Mouse (Mus musculus): Measurements from ENCODE around the gene Mrps24. TPM values are rescaled to one million over a fixed set of nuclear protein-coding genes. Genes with fewer than 3 reads are reported as not detected.

Mrps24 gene
- 179 and 188 TPM in 2 replicates for polyA plus RNA-seq (2015; fragmentation: Nextera tagmentation; extraction: Ambion mirVana)

DNA sequence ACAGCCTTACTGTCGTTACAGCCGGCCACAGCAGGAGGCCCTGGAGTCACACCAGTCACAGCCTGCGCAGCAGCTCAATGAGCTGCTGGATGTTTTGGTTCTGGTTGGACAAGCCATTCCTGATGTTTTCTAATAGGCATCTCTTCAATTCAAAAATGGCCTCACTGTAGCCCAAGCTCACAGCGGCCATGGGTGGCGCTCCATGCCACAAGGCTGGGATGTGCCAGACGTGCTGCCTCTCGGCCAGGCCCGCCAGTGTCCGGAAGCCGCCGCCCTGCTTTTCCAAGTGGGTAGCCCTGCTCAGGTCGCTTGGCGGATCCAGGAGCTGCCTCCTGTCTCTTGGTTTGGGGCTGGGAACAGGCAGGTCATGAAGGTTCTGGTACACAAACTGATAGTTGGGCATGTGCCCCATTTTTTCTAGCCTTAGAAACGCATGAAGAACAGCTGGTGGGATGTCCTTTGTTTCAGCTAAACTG lies at the start of gene Mrps24:
Mrps24 (minus strand) TSS at position 51 of the 476 bp plus-strand sequence.
- Histone ChIP-seq H3K4me1 (no peaks in the 10 kb centered on the region), H3K9me3 (no peaks in the 10 kb centered on the region), H3K4me2 (no peak within 1 kb of the TSS), H3K27ac (no peak within 1 kb of the TSS), H3K9ac (no peak within 1 kb of the TSS), H3K4me3 (no peak within 1 kb of the TSS), H3K36me3 (peaks cover 39% of the 10 kb centered on the region), H3K27me3 (no peaks in the 10 kb centered on the region)
- no peak for ATAC-seq (ENCODE audit: borderline replicate concordance, extremely low read depth, low FRiP score, low TSS enrichment)
- 80% methylated on average over 14 of the region's 14 CpGs for WGBS

DNA sequence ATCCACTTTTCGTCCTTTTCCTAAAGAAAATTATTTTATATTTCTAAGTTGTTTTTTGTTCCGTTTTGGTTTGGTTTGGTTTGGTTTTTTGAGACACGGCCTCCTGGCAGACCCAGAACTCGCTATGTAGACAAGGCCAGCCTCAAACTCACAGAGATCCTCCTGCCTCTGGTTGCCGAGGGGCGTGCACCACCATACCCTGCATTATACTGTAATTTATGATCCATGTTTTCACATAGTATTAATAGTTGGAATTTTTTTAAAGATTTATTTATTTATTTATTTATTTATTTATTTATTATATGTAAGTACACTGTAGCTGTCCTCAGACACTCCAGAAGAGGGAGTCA lies 47.1 kb upstream of the Mrps24 start:
- H3K27me3 ChIP-seq = no peaks in the 10 kb centered on the region
- H3K9ac ChIP-seq = peak overlapping the region; percentile 7; the same call in 1 of the 2 replicates
- H3K4me3 ChIP-seq = peak overlapping the region; percentile 85
- H3K36me3 ChIP-seq = peaks cover 6% of the 10 kb centered on the region; the same call in 1 of the 2 replicates
- H3K27ac ChIP-seq = peak overlapping the region; percentile 97; the same call in 1 of the 2 replicates
- H3K4me2 ChIP-seq = peak overlapping the region; percentile 78
- no peaks in the 10 kb centered on the region for H3K9me3 ChIP-seq
- H3K4me1 ChIP-seq = peaks cover 13% of the 10 kb centered on the region
- WGBS = 12% methylated on average over 6 of the region's 6 CpGs
- ATAC-seq (ENCODE audit: borderline replicate concordance, extremely low read depth, low FRiP score, low TSS enrichment) = 0 out of 2 replicates have a peak, but pooled peaks have one; percentile 36

DNA sequence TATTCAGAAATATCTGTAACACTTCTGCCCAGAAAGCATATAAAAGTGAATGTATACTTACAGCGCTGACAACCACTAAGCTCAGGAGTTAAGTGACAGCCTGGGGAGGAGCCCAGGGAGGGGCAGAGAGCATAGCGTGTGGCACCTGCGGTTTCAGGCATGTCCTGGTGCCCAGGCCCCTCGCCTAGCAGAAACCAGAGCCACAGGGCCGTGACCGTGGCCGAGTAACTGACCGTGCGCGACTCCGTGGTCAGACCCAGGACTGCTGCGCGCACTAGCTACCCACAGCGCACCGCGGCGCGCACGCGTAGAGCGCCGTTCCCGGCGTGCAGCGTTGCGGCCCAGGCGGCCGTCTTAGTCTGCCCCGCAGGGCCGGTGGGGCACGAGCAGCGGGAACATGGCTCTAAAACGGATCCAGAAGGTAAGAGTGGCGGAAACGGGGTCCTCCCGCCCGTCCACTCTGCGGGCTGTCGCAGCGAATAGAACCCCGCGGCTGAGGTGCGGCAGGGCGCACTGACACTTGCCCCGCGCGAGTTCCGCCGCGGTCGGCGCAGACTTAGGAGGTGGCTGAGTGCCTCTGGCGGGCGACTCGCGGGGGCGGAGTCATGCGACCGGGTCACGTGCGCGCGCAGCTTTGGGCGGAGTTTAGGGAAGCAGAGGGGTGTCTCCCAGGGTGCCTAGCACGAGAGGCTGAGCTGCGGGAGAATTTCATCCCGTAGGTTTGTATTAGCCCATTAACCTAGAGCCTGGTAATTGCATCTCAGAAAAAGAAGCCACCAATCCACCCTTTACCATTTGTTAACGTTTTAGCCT lies 46.5 kb upstream of the Mrps24 start, which contains the start of gene Urgcp:
Urgcp (minus strand) TSS at position 557 of the 813 bp plus-strand sequence.
- H3K27ac ChIP-seq = peak within 1 kb of the TSS; percentile 97
- H3K9me3 ChIP-seq = no peaks in the 10 kb centered on the region
- peak within 1 kb of the TSS; percentile 78 for H3K4me2 ChIP-seq
- peaks cover 8% of the 10 kb centered on the region; the same call in 1 of the 2 replicates for H3K36me3 ChIP-seq
- peak within 1 kb of the TSS; percentile 93 for H3K9ac ChIP-seq
- under 1% methylated on average over 68 of the region's 68 CpGs for WGBS
- peak within 1 kb of the TSS; percentile 85 for H3K4me3 ChIP-seq
- peaks cover 13% of the 10 kb centered on the region for H3K4me1 ChIP-seq
- H3K27me3 ChIP-seq = no peaks in the 10 kb centered on the region
- ATAC-seq (ENCODE audit: borderline replicate concordance, extremely low read depth, low FRiP score, low TSS enrichment) = peak; percentile 99

DNA sequence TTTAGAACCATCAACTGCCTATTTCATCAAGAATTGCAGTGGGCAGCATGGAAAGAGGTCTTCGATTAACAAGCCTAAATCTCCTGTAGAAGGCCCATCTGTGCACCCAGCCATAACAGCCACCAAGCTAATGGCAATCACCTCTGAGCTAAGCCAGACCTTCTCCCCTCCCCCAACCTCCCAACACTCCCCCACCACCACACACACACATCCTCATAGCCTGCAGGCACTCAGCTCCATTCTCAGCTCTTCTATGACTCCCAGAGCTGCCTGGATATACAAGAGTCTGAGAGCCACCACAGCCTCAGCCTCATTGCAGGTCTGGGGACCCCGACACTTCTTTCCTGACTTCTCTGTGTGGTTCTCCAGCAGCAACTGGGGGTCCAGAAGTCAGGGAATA lies 38.3 kb upstream of the Mrps24 start:
- Histone ChIP-seq H3K9ac (no peak overlapping the region), H3K27me3 (no peaks in the 10 kb centered on the region), H3K4me3 (no peak overlapping the region), H3K4me1 (no peaks in the 10 kb centered on the region), H3K4me2 (no peak overlapping the region), H3K9me3 (no peaks in the 10 kb centered on the region; the same call in 1 of the 2 replicates), H3K36me3 (peaks cover 5% of the 10 kb centered on the region; the same call in 1 of the 2 replicates), H3K27ac (no peak overlapping the region)
- WGBS = 88% methylated on average over 2 of the region's 2 CpGs
- no peak for ATAC-seq (ENCODE audit: borderline replicate concordance, extremely low read depth, low FRiP score, low TSS enrichment)

DNA sequence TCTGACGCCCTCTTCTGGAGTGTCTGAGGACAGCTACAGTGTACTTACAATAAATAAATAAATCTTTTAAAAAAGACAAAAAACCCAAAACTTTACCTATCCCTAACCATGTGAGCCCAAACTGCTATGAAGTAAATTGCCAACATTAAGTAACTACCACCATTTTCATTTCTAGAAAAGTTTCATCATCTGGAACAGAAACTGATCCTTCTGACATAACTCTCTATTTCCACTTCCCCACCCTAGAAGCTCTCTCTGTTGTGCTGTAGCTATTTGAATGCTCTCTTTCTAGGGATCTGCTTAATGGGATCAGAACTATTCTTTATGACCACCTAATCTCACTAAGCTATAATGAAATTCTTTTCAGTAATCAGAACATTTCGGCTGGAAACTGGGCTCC lies 29.5 kb upstream of the Mrps24 start:
- Histone ChIP-seq H3K36me3 (no peaks in the 10 kb centered on the region), H3K4me1 (0 out of 2 replicates have a peak, but pooled peaks cover 2% of the 10 kb centered on the region)
- 66% methylated on average over 2 of the region's 2 CpGs for WGBS

DNA sequence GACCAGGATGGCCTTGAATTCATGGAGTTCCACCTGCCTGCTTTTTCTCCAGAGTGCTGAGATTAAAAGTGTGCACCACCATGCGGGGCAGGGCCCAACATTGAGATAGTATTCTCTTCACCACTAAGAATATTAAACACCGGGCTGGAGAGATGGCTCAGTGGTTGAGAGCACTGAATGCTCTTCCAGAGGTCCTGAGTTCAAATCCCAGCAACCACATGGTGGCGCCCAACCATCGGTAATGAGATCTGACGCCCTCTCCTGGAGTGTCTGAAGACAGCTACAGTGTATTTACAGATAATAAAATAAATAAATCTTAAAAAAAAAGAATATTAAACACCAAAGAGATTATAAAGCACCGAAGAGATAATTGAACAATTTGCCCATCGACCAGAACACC lies 26.6 kb upstream of the Mrps24 start:
- Histone ChIP-seq H3K9ac (no peak overlapping the region), H3K9me3 (no peaks in the 10 kb centered on the region), H3K4me2 (no peak overlapping the region), H3K4me1 (peaks cover 10% of the 10 kb centered on the region; the same call in 1 of the 2 replicates), H3K27ac (no peak overlapping the region), H3K36me3 (no peaks in the 10 kb centered on the region), H3K27me3 (no peaks in the 10 kb centered on the region), H3K4me3 (no peak overlapping the region)
- no peak for ATAC-seq (ENCODE audit: borderline replicate concordance, extremely low read depth, low FRiP score, low TSS enrichment)
- WGBS = 71% methylated on average over 7 of the region's 7 CpGs

More for the DNA sequence above, 29.5 kb upstream of the Mrps24 start:
- Histone ChIP-seq H3K4me3 (no peak overlapping the region), H3K9ac (no peak overlapping the region), H3K27ac (no peak overlapping the region), H3K9me3 (no peaks in the 10 kb centered on the region), H3K27me3 (no peaks in the 10 kb centered on the region), H3K4me2 (no peak overlapping the region)
- no peak for ATAC-seq (ENCODE audit: borderline replicate concordance, extremely low read depth, low FRiP score, low TSS enrichment)

DNA sequence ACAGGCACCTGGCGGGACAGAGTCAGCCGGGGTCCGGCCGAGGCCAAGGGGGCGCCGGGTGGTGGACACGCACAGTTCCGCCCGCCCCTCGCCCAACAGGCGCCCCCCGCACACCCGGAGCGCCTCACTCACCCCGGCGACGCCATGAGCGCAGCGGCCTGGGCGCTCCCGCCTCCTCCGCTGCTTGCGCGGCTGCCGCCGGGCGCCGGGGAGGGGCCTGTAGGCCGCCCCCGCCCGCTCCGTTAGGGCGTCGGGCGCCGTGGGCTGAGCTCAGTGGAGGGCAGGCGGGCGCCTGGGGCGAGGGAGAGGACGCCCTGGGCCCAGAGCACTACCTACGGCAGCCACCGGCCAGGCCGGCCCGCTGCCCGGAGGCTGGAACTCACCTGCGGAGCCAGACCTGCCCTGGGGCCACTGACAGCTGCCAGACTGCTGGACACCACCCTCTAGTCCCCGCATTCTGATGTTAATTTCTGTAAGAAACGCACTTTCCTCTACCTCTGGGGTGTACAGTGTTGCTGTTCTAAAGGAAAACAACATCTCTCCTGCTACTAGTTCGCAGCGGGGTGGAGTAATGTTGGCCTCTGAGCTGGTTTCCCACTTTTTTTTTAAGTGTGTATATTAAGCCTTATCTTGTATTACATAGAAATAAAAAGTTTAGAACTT lies 25.6 kb upstream of the Mrps24 start:
- under 1% methylated on average over 38 of the region's 50 CpGs for WGBS
- H3K27ac ChIP-seq = peak overlapping the region; percentile 84
- H3K4me2 ChIP-seq = peak overlapping the region; percentile 94
- H3K4me3 ChIP-seq = peak overlapping the region; percentile 83
- H3K36me3 ChIP-seq = no peaks in the 10 kb centered on the region
- no peaks in the 10 kb centered on the region for H3K27me3 ChIP-seq
- peaks cover 10% of the 10 kb centered on the region; the same call in 1 of the 2 replicates for H3K4me1 ChIP-seq
- H3K9ac ChIP-seq = peak overlapping the region; percentile 83
- peak; percentile 95 for ATAC-seq (ENCODE audit: borderline replicate concordance, extremely low read depth, low FRiP score, low TSS enrichment)
- H3K9me3 ChIP-seq = no peaks in the 10 kb centered on the region

DNA sequence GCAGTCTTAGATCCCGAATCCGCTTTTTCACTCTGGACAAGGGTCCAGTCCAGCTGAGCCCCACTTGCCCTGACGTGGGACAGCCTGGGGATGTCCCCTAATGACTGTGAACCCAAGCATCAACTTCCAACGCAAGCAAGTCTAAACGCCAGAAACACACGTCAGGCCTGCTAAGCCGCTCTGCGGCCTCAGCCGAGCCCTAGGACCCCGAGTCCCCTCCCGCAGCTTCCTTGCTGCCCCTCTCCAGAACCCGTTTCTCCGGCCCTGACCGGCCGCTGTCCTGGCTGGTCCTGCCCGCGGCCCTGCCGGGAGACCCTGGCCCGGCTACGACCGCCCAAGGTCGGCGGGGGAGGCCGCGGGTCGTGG lies 25.1 kb upstream of the Mrps24 start:
- ATAC-seq (ENCODE audit: borderline replicate concordance, extremely low read depth, low FRiP score, low TSS enrichment) = peak; percentile 71
- WGBS = 2% methylated on average over 25 of the region's 26 CpGs
- Histone ChIP-seq H3K4me1 (peaks cover 10% of the 10 kb centered on the region; the same call in 1 of the 2 replicates), H3K9me3 (no peaks in the 10 kb centered on the region), H3K27ac (peak overlapping the region; percentile 84), H3K27me3 (no peaks in the 10 kb centered on the region), H3K36me3 (no peaks in the 10 kb centered on the region), H3K4me2 (peak overlapping the region; percentile 94), H3K9ac (peak overlapping the region; percentile 83), H3K4me3 (peak overlapping the region; percentile 83)

DNA sequence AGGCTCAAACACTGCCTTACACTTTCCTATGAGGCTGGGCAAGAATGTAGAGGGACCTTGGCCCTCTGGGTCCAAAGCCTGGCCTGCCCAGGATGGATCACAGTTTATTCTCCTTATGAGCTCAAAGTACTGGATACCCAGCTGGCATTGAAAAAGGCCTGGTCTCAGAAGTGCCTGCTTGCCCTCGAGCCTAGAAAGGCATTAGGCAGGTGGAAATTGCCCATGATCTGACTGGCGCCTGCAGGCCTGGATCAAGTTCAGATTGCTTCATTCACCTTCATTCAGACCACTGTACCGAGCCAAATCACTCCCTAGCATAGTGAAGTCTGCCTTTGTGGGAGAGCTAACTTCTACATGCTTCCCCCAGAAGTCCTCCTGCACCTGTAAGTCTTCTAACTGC lies 24.4 kb upstream of the Mrps24 start:
- no peaks in the 10 kb centered on the region for H3K9me3 ChIP-seq
- no peak for ATAC-seq (ENCODE audit: borderline replicate concordance, extremely low read depth, low FRiP score, low TSS enrichment)
- H3K36me3 ChIP-seq = no peaks in the 10 kb centered on the region
- no peaks in the 10 kb centered on the region for H3K27me3 ChIP-seq
- no peak overlapping the region for H3K27ac ChIP-seq
- H3K4me1 ChIP-seq = peaks cover 10% of the 10 kb centered on the region; the same call in 1 of the 2 replicates
- 0 out of 2 replicates have a peak overlapping the region, but pooled peaks have one; percentile 83 for H3K4me3 ChIP-seq
- no peak overlapping the region for H3K9ac ChIP-seq
- peak overlapping the region; percentile 94; the same call in 1 of the 2 replicates for H3K4me2 ChIP-seq
- WGBS = 63% methylated on average over 3 of the region's 3 CpGs

DNA sequence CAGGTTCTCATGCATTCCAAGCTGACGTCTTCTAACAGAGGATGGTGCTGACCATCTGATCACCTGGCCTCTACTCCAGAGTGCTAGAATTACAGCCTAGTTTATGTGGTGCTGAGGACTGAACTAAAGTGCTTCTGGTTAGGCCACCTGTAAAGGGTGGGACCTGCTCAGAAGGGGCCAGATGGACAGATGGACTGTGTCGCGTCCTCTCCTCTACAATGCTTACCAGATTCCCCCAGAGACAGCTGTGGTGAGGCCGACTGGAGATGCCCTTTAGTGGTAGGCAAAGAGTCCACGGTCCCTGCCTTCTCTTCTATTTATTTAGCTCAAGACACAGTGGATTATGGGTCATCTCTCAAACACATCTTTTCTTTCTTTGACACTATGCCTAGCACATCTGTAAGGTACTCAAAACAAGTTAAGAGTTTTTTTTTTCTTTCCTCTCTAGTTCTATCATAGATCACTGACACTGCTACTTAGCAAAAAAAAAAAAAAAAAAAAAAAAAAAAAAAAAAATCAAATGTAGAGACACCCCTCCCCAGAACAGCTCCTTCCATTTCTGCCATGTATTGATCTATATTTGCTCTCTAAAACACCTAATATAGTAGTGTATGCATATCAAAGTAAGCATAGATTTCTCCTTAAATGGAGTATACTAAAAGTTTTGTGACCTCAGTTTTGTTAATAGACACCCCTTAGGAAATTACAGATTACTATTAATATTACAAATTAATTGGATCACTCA lies 23.6 kb upstream of the Mrps24 start:
- H3K9ac ChIP-seq = no peak overlapping the region
- H3K4me3 ChIP-seq = no peak overlapping the region
- H3K27ac ChIP-seq = no peak overlapping the region
- no peaks in the 10 kb centered on the region for H3K36me3 ChIP-seq
- H3K4me2 ChIP-seq = no peak overlapping the region
- H3K27me3 ChIP-seq = no peaks in the 10 kb centered on the region
- no peak for ATAC-seq (ENCODE audit: borderline replicate concordance, extremely low read depth, low FRiP score, low TSS enrichment)
- WGBS = 61% methylated on average over 5 of the region's 5 CpGs
- no peaks in the 10 kb centered on the region for H3K9me3 ChIP-seq
- peaks cover 10% of the 10 kb centered on the region; the same call in 1 of the 2 replicates for H3K4me1 ChIP-seq

DNA sequence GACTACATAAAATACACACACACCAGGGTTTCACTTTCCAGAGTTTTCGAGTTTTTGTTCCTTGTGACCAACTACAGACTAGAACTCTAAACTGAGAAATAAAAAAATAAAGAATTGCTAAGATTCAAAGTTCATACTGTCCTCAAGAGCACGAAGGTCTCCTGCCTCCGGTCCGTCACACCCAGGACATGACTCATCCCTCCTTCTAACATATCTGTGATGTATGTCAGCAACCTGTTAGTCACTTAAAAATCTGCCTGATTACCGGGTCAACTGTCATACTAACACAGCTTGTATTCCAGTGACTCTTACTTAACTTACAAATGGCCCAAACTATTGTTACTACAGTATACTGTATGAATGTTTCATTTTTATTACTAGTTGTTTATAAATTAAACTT lies 21.7 kb upstream of the Mrps24 start:
- Histone ChIP-seq H3K36me3 (no peaks in the 10 kb centered on the region), H3K9ac (no peak overlapping the region), H3K27me3 (no peaks in the 10 kb centered on the region), H3K4me3 (no peak overlapping the region), H3K9me3 (no peaks in the 10 kb centered on the region), H3K27ac (no peak overlapping the region), H3K4me2 (no peak overlapping the region), H3K4me1 (peaks cover 19% of the 10 kb centered on the region)
- WGBS = 87% methylated on average over 5 of the region's 5 CpGs
- no peak for ATAC-seq (ENCODE audit: borderline replicate concordance, extremely low read depth, low FRiP score, low TSS enrichment)
